ENCODE assay signal across 9 mouse cellular contexts in genomic region chr4:115085522-115086095, GRCm38 (mm10). TPM values are rescaled to one million over a fixed set of nuclear protein-coding genes. Genes with fewer than 3 reads are reported as not detected.
DNase-seq lines count a peak whose midpoint lies in the region; ATAC-seq lines count a peak whose summit lies in the region.
"Had no signal": no experiment of that assay in that cellular context is flagged by ENCODE, and none has a peak within 500 bp of the region (broad histone marks: within the 10 kb centered on the region; RNA-seq: fewer than 3 reads in every experiment).

No protein-coding gene starts in this region.

- H3K27me3 ChIP-seq in forebrain, embryonic 11.5 days (ENCODE audit: control insufficient read depth, insufficient read depth, low read length), result peaks cover 2% of the 10 kb centered on the region; the same call in 1 of the 2 replicates
- H3K27me3 ChIP-seq in neural tube, embryonic 12.5 days (replicated peaks), result peaks cover 18% of the 10 kb centered on the region

- H3K4me1 ChIP-seq in forebrain, embryonic 11.5 days (replicated peaks; ENCODE audit: control insufficient read depth, insufficient read depth, low read length), result no peaks in the 10 kb centered on the region
- H3K4me1 ChIP-seq in neural tube, embryonic 12.5 days, result no peaks in the 10 kb centered on the region

- H3K27ac ChIP-seq in forebrain, embryonic 11.5 days (ENCODE audit: low read depth, low read length), result no peak overlapping the region
- H3K27ac ChIP-seq in neural tube, embryonic 12.5 days, result no peak overlapping the region

- H3K9me3 ChIP-seq in forebrain, embryonic 11.5 days (ENCODE audit: control insufficient read depth, low read length), result no peaks in the 10 kb centered on the region
- H3K9me3 ChIP-seq in neural tube, embryonic 12.5 days, result no peaks in the 10 kb centered on the region

- H3K9ac ChIP-seq in forebrain, embryonic 11.5 days (ENCODE audit: low read length), result no peak overlapping the region
- no peak overlapping the region for H3K9ac ChIP-seq in neural tube, embryonic 12.5 days

- DNase-seq in urinary bladder, adult 18-20 months (ENCODE audit: low spot score in 2 of 2), result peak; percentile 16 to 36
- no peak for DNase-seq in urinary bladder, adult 2 months (ENCODE audit: low spot score)
- peak; percentile 54 for DNase-seq in adrenal gland, postnatal 25 days
- peak; percentile 76 for DNase-seq in forebrain, embryonic 11.5 days (ENCODE audit: low spot score)
- DNase-seq in kidney, adult 8-10 months, result peak; percentile 54 to 73
- peak; percentile 57 to 61 for DNase-seq in lung, adult 18-20 months
- peak; percentile 54 for DNase-seq in thymus, postnatal 25 days

- H3K36me3 ChIP-seq in forebrain, embryonic 11.5 days (ENCODE audit: control insufficient read depth, insufficient read depth, low read length), result no peaks in the 10 kb centered on the region
- no peaks in the 10 kb centered on the region for H3K36me3 ChIP-seq in neural tube, embryonic 12.5 days

- no peak overlapping the region for H3K4me2 ChIP-seq in forebrain, embryonic 11.5 days (ENCODE audit: low read depth, low read length, severe bottlenecking)
- no peak overlapping the region for H3K4me2 ChIP-seq in neural tube, embryonic 12.5 days (replicated peaks)

- H3K4me3 ChIP-seq in forebrain, embryonic 11.5 days (ENCODE audit: low read depth, low read length), result no peak overlapping the region
- no peak overlapping the region for H3K4me3 ChIP-seq in neural tube, embryonic 12.5 days

- ATAC-seq in forebrain, embryonic 11.5 days (replicated peaks; ENCODE audit: low FRiP score), result peak; percentile 50
- ATAC-seq in neural tube, embryonic 12.5 days (ENCODE audit: low FRiP score, low read depth), result peak; percentile 61; the same call in 1 of the 2 replicates

- 25% methylated on average over 6 of the region's 6 CpGs for WGBS in forebrain, embryonic 11.5 days
- 20% methylated on average over 6 of the region's 6 CpGs for WGBS in neural tube, embryonic 12.5 days

RNA-seq across cellular contexts. Expression of gene Pdzk1ip1, which starts 2.9 kb away (rescaled TPM):
- 79.6 and 106 TPM in 2 replicates for polyA plus RNA-seq in urinary bladder, adult 2 months (2012; rRNA removed)
- total RNA-seq in adrenal gland, postnatal 25 days (2021), result 0.58 TPM in 1 of 2 replicates, not detected in the other
- 13.8 and 16.2 TPM in 2 replicates for polyA plus RNA-seq in forebrain, embryonic 11.5 days (2014; fragmentation: Nextera tagmentation; extraction: Ambion mirVana)
- polyA plus RNA-seq in neural tube, embryonic 12.5 days (2016; fragmentation: Nextera tagmentation; extraction: Ambion mirVana), result 8.0 and 9.5 TPM in 2 replicates
- total RNA-seq: gastrocnemius, postnatal 36 days had no signal

RNA-seq across cellular contexts. Expression of gene Tal1, which starts 29.4 kb away (rescaled TPM):
- 2.1 and 2.2 TPM in 2 replicates for polyA plus RNA-seq in urinary bladder, adult 2 months (2012; rRNA removed)
- total RNA-seq in adrenal gland, postnatal 25 days (2021), result 2.9 and 3.5 TPM in 2 replicates
- polyA plus RNA-seq in forebrain, embryonic 11.5 days (2014; fragmentation: Nextera tagmentation; extraction: Ambion mirVana), result 3.4 and 3.7 TPM in 2 replicates
- polyA plus RNA-seq in neural tube, embryonic 12.5 days (2016; fragmentation: Nextera tagmentation; extraction: Ambion mirVana), result 3.0 and 3.3 TPM in 2 replicates

RNA-seq across cellular contexts. Expression of gene Cyp4x1, which starts 48.5 kb away (rescaled TPM):
- 0.04 TPM in 1 of 2 replicates, not detected in the other for polyA plus RNA-seq in urinary bladder, adult 2 months (2012; rRNA removed)
- not detected in 2 replicates for total RNA-seq in adrenal gland, postnatal 25 days (2021)
- polyA plus RNA-seq in forebrain, embryonic 11.5 days (2014; fragmentation: Nextera tagmentation; extraction: Ambion mirVana), result 0.31 and 0.47 TPM in 2 replicates
- polyA plus RNA-seq in neural tube, embryonic 12.5 days (2016; fragmentation: Nextera tagmentation; extraction: Ambion mirVana), result 2.3 and 3.2 TPM in 2 replicates
- total RNA-seq: gastrocnemius, postnatal 36 days had no signal
